Mouse (Mus musculus) stomach, adult 2 months (tissue): Measurements from ENCODE around the gene Uqcrc2. TPM values are rescaled to one million over a fixed set of nuclear protein-coding genes. Genes with fewer than 3 reads are reported as not detected.

ENCODE experiments used
- polyA plus RNA-seq: library from polyadenylated mRNA; depleted of rRNA; stranded (reverse); fragments of >200 nt; gene quantifications from 2 replicates; pipeline ENCODE4 v1.2.3, GENCODE M21; 2012; rRNA removed

Uqcrc2 gene
- 19.5 and 24.5 TPM in 2 replicates for polyA plus RNA-seq

GRCm38 (mm10) chr7:120634711-120635361, at the start of gene Uqcrc2:
Gene Uqcrc2, plus strand, starts transcription at chr7:120635176.

GRCm38 (mm10) chr7:120670153-120670875, 35.3 kb downstream of the Uqcrc2 start, which contains the start of gene Pdzd9:
Gene Pdzd9, minus strand, starts transcription at chr7:120670343.

GRCm38 (mm10) chr7:120677001-120677643, 42.1 kb downstream of the Uqcrc2 start, which contains the start of gene Mosmo:
Gene Mosmo, plus strand, starts transcription at chr7:120677618.

Other genes starting within 250 kb of the Uqcrc2 start
- gene Abca16, start 225.5 kb upstream of the Uqcrc2 start, polyA plus RNA-seq: not detected in 2 replicates
- gene Pdzd9, start 35.2 kb downstream of the Uqcrc2 start, polyA plus RNA-seq: not detected in 2 replicates
- 6.2 and 10.4 TPM in 2 replicates for gene Mosmo, start 42.4 kb downstream of the Uqcrc2 start, polyA plus RNA-seq
- 0.10 and 0.35 TPM in 2 replicates for gene Vwa3a, start 104.1 kb downstream of the Uqcrc2 start, polyA plus RNA-seq
- gene Gm5737, start 177.2 kb downstream of the Uqcrc2 start, polyA plus RNA-seq: not detected in 2 replicates
- 9.4 and 13.1 TPM in 2 replicates for gene Eef2k, start 207.7 kb downstream of the Uqcrc2 start, polyA plus RNA-seq